ENCODE assay signal across 8 mouse cellular contexts in genomic region chr1:171564247-171564646, GRCm38 (mm10). TPM values are rescaled to one million over a fixed set of nuclear protein-coding genes. Genes with fewer than 3 reads are reported as not detected.
DNase-seq lines count a peak whose midpoint lies in the region; ATAC-seq and TF ChIP-seq lines count a peak whose summit lies in the region.

No protein-coding gene starts in this region.

- H3K79me2 ChIP-seq in heart, adult 2 months (replicated peaks; ENCODE audit: control insufficient read depth, insufficient read depth, low read length) = no peaks in the 10 kb centered on the region

- no peak for ATAC-seq in embryonic facial prominence, embryonic 11.5 days (replicated peaks; ENCODE audit: insufficient number of reproducible peaks, low FRiP score, low TSS enrichment, low read depth)

- no peak for TF ChIP-seq POLR2A in heart, adult 2 months (IDR thresholded peaks at IDR 0.05; ENCODE audit: insufficient read depth, low read depth, low read length)

- H3K4me2 ChIP-seq in embryonic facial prominence, embryonic 11.5 days (ENCODE audit: low read depth, low read length) = no peak overlapping the region

- DNase-seq in heart, adult 2 months = no peak
- DNase-seq in heart, adult 9 months (ENCODE audit: low spot score in 2 of 2) = no peak
- peak; percentile 61 for DNase-seq in embryonic facial prominence, embryonic 11.5 days (ENCODE audit: low spot score)
- peak; percentile 28 for DNase-seq in kidney, postnatal 10 days
- DNase-seq in naive thymus-derived CD4-positive, alpha-beta T cell, adult 2 months (ENCODE audit: low read depth) = peak; percentile 75
- DNase-seq in frontal cortex, postnatal 14 days (ENCODE audit: low spot score in 2 of 2) = no peak
- DNase-seq in ovary, postnatal 10 days (ENCODE audit: low spot score) = no peak

- no peaks in the 10 kb centered on the region for H3K36me3 ChIP-seq in heart, adult 2 months (ENCODE audit: control insufficient read depth, insufficient read depth, low read length)
- H3K36me3 ChIP-seq in E14TG2a.4 (ENCODE audit: insufficient read depth, low read length) = no peaks in the 10 kb centered on the region
- H3K36me3 ChIP-seq in embryonic facial prominence, embryonic 11.5 days (replicated peaks; ENCODE audit: control insufficient read depth, insufficient read depth, low read depth, low read length) = no peaks in the 10 kb centered on the region

- peak; percentile 71 for TF ChIP-seq CTCF in heart, adult 2 months (IDR thresholded peaks at IDR 0.05)
- peak; percentile 99 for TF ChIP-seq CTCF in E14TG2a.4 (conservative IDR thresholded peaks at IDR 0.05; ENCODE audit: low read length)

- TF ChIP-seq EP300 in heart, adult 2 months (IDR thresholded peaks at IDR 0.05; ENCODE audit: insufficient read depth, low read depth, low read length) = no peak

- peaks cover 7% of the 10 kb centered on the region for H3K9me3 ChIP-seq in E14TG2a.4 (ENCODE audit: low read length)
- H3K9me3 ChIP-seq in embryonic facial prominence, embryonic 11.5 days (replicated peaks; ENCODE audit: control insufficient read depth, low read length) = no peaks in the 10 kb centered on the region

- intact Hi-C loops in heart, adult 2 months (cut with DNase I) = no loop called here

- 74% methylated on average over 3 of the region's 3 CpGs for WGBS in heart, adult 2 months
- WGBS in embryonic facial prominence, embryonic 11.5 days = 61% methylated on average over 3 of the region's 3 CpGs

- no peak overlapping the region for H3K4me3 ChIP-seq in heart, adult 2 months
- no peak overlapping the region for H3K4me3 ChIP-seq in E14TG2a.4 (replicated peaks; ENCODE audit: low read length)
- no peak overlapping the region for H3K4me3 ChIP-seq in embryonic facial prominence, embryonic 11.5 days (ENCODE audit: low read depth, low read length)

- H3K27me3 ChIP-seq in heart, adult 2 months (ENCODE audit: control insufficient read depth, insufficient read depth, low read length) = no peaks in the 10 kb centered on the region
- no peaks in the 10 kb centered on the region; the same call in 1 of the 2 replicates for H3K27me3 ChIP-seq in E14TG2a.4 (ENCODE audit: insufficient read depth, low read length)
- H3K27me3 ChIP-seq in embryonic facial prominence, embryonic 11.5 days (ENCODE audit: control insufficient read depth, insufficient read depth, low read length) = no peaks in the 10 kb centered on the region

- H3K27ac ChIP-seq in heart, adult 2 months = no peak overlapping the region
- no peak overlapping the region for H3K27ac ChIP-seq in embryonic facial prominence, embryonic 11.5 days (replicated peaks; ENCODE audit: low read depth, low read length)

- H3K4me1 ChIP-seq in heart, adult 2 months (ENCODE audit: control insufficient read depth, insufficient read depth, low read length) = no peaks in the 10 kb centered on the region
- H3K4me1 ChIP-seq in E14TG2a.4 (replicated peaks; ENCODE audit: low read depth, low read length) = peaks cover 9% of the 10 kb centered on the region
- no peaks in the 10 kb centered on the region for H3K4me1 ChIP-seq in embryonic facial prominence, embryonic 11.5 days (ENCODE audit: control insufficient read depth, insufficient read depth, low read length)

- no peak overlapping the region for H3K9ac ChIP-seq in heart, adult 2 months (ENCODE audit: low read depth, low read length)
- no peak overlapping the region for H3K9ac ChIP-seq in embryonic facial prominence, embryonic 11.5 days (replicated peaks; ENCODE audit: low read length)

RNA-seq across cellular contexts. Expression of gene Cd244a, which starts 5.3 kb away (rescaled TPM):
- total RNA-seq in heart, adult 2 months (2021) = under 1 TPM; 0.21 to 0.36 TPM
- polyA plus RNA-seq in heart, adult 2 months (2012; rRNA removed) = 0.29 and 0.88 TPM in 2 replicates
- polyA plus RNA-seq in embryonic facial prominence, embryonic 11.5 days (2014; fragmentation: Nextera tagmentation; extraction: Ambion mirVana) = not detected in 2 replicates

RNA-seq across cellular contexts. Expression of gene Itln1, which starts 29.2 kb away (rescaled TPM):
- not detected for total RNA-seq in heart, adult 2 months (2021)
- 0.16 TPM in 1 of 2 replicates, not detected in the other for polyA plus RNA-seq in heart, adult 2 months (2012; rRNA removed)
- polyA plus RNA-seq in embryonic facial prominence, embryonic 11.5 days (2014; fragmentation: Nextera tagmentation; extraction: Ambion mirVana) = not detected in 2 replicates

RNA-seq across cellular contexts. Expression of gene Ly9, which starts 43.0 kb away (rescaled TPM):
- total RNA-seq in heart, adult 2 months (2021) = under 1 TPM; 0.36 to 0.60 TPM
- polyA plus RNA-seq in heart, adult 2 months (2012; rRNA removed) = 0.35 and 0.74 TPM in 2 replicates
- polyA plus RNA-seq in embryonic facial prominence, embryonic 11.5 days (2014; fragmentation: Nextera tagmentation; extraction: Ambion mirVana) = not detected in 2 replicates

Comparison
In these comparisons a context has a peak if more than half of its experiments do, and no peak if none do; other contexts are left out.
1. DNase-seq: peak in embryonic facial prominence, embryonic 11.5 days (single experiment), kidney, postnatal 10 days (single experiment) and naive thymus-derived CD4-positive, alpha-beta T cell, adult 2 months (single experiment); none in heart, adult 2 months (0 of 2), heart, adult 9 months (0 of 2), frontal cortex, postnatal 14 days (0 of 2) and ovary, postnatal 10 days (single experiment).